Mouse (Mus musculus) small intestine, adult 2 months (tissue): ENCODE measurements around the gene Gtf2f2.

Experiments used
- CTCF ChIP-seq: fragments of 200-500 bp; IDR thresholded peaks from 2 replicates; pipeline ENCODE4 v1.5.1; 2012; ENCODE audit warnings: low read depth, mild to moderate bottlenecking, control low read depth, inconsistent platforms, low read length, moderate library complexity, mixed read lengths; ENCODE audit not compliant: insufficient replicate concordance, insufficient read length; ENCODE audit errors: extremely low read depth
- POLR2A ChIP-seq: fragments of 200-500 bp; IDR thresholded peaks from 2 replicates; pipeline ENCODE4 v1.6.1; 2012; ENCODE audit warnings: low read depth, mild to moderate bottlenecking, control low read depth, inconsistent platforms, low read length, moderate library complexity

GRCm38 (mm10) chr14:75852016-75852415 is 158.6 kb downstream of the Gtf2f2 start:
- TF ChIP-seq CTCF (no peak), POLR2A (no peak)
